In genomic region chr1:72509551-72509950, GRCm38 (mm10) we compare ENCODE assay signal across 18 mouse cellular contexts. TPM values are rescaled to one million over a fixed set of nuclear protein-coding genes. Genes with fewer than 3 reads are reported as not detected.
"Had no signal": no experiment of that assay in that cellular context is flagged by ENCODE, and none has a peak within 500 bp of the region (broad histone marks: within the 10 kb centered on the region; RNA-seq: fewer than 3 reads in every experiment).

No protein-coding gene starts in this region.

- H3K4me3 ChIP-seq: neural tube, embryonic 13.5 days; neural tube, embryonic 15.5 days; stomach, embryonic 15.5 days had no signal

- H3K9me3 ChIP-seq: neural tube, embryonic 13.5 days; neural tube, embryonic 15.5 days; stomach, embryonic 15.5 days had no signal

- H3K27me3 ChIP-seq: neural tube, embryonic 13.5 days; neural tube, embryonic 15.5 days; stomach, embryonic 15.5 days had no signal

- H3K27ac ChIP-seq: neural tube, embryonic 13.5 days; neural tube, embryonic 15.5 days; stomach, embryonic 15.5 days; stomach, postnatal 0 days had no signal

- H3K4me1 ChIP-seq: stomach, embryonic 15.5 days had no signal

- H3K36me3 ChIP-seq: neural tube, embryonic 13.5 days; neural tube, embryonic 15.5 days; stomach, embryonic 15.5 days had no signal

- H3K9ac ChIP-seq: neural tube, embryonic 13.5 days; neural tube, embryonic 15.5 days; stomach, embryonic 15.5 days had no signal

- DNase-seq: retina, postnatal 1 day; right cerebral cortex, adult 18-20 months; right cerebral cortex, postnatal 14 days; right cerebral cortex, postnatal 25 days; right cerebral cortex, postnatal 4 days; spleen, adult 18-20 months; thymus, adult 18-20 months; thymus, adult 2 months; thymus, postnatal 14 days; thymus, postnatal 25 days; thymus, postnatal 36 days; thymus, postnatal 4 days had no signal

- H3K4me2 ChIP-seq: neural tube, embryonic 13.5 days; neural tube, embryonic 15.5 days; stomach, embryonic 15.5 days had no signal

RNA-seq across cellular contexts. Expression of gene March4, which starts 27.2 kb away (rescaled TPM):
- total RNA-seq: neutrophil, adult 5-6 weeks had no signal
- polyA plus RNA-seq: thymus, adult 2 months; thymus, postnatal 0 days had no signal
